In genomic region chr10:95260420-95260819, GRCm38 (mm10) we compare ENCODE assay signal across 15 mouse cellular contexts.
DNase-seq lines count a peak whose midpoint lies in the region; ATAC-seq lines count a peak whose summit lies in the region.
"Had no signal": no experiment of that assay in that cellular context is flagged by ENCODE, and none has a peak within 500 bp of the region (broad histone marks: within the 10 kb centered on the region; RNA-seq: fewer than 3 reads in every experiment).

No protein-coding gene starts in this region.

- H3K27me3 ChIP-seq in kidney, embryonic 14.5 days (ENCODE audit: control insufficient read depth, insufficient read depth, low read length): 0 out of 2 replicates have a peak, but pooled peaks cover 3% of the 10 kb centered on the region
- peaks cover 31% of the 10 kb centered on the region for H3K27me3 ChIP-seq in hindbrain, embryonic 10.5 days (ENCODE audit: insufficient read depth, poor library complexity, severe bottlenecking)
- peaks cover 7% of the 10 kb centered on the region for H3K27me3 ChIP-seq in neural tube, embryonic 15.5 days (replicated peaks)
- H3K27me3 ChIP-seq: heart, embryonic 15.5 days; intestine, embryonic 15.5 days had no signal

- no peak overlapping the region for H3K27ac ChIP-seq in kidney, embryonic 14.5 days (ENCODE audit: low read depth, low read length)
- H3K27ac ChIP-seq in hindbrain, embryonic 10.5 days: no peak overlapping the region
- no peak overlapping the region for H3K27ac ChIP-seq in neural tube, embryonic 15.5 days (replicated peaks)
- H3K27ac ChIP-seq: embryonic facial prominence, embryonic 10.5 days; forebrain, embryonic 13.5 days; heart, embryonic 15.5 days; intestine, embryonic 15.5 days; limb, embryonic 13.5 days; macrophage had no signal

- no peaks in the 10 kb centered on the region for H3K9me3 ChIP-seq in kidney, embryonic 14.5 days (ENCODE audit: control insufficient read depth, low read length)
- H3K9me3 ChIP-seq in hindbrain, embryonic 10.5 days: no peaks in the 10 kb centered on the region
- H3K9me3 ChIP-seq in neural tube, embryonic 15.5 days (replicated peaks): no peaks in the 10 kb centered on the region
- H3K9me3 ChIP-seq: embryonic facial prominence, embryonic 10.5 days; forebrain, embryonic 13.5 days; heart, embryonic 15.5 days; intestine, embryonic 15.5 days; limb, embryonic 13.5 days had no signal

- H3K4me3 ChIP-seq in kidney, embryonic 14.5 days (ENCODE audit: low read length): no peak overlapping the region
- H3K4me3 ChIP-seq in hindbrain, embryonic 10.5 days: no peak overlapping the region
- H3K4me3 ChIP-seq in neural tube, embryonic 15.5 days (replicated peaks): no peak overlapping the region
- H3K4me3 ChIP-seq: embryonic facial prominence, embryonic 10.5 days; forebrain, embryonic 13.5 days; heart, embryonic 15.5 days; intestine, embryonic 15.5 days; limb, embryonic 13.5 days had no signal

- no peaks in the 10 kb centered on the region for H3K36me3 ChIP-seq in kidney, embryonic 14.5 days (ENCODE audit: control insufficient read depth, insufficient read depth, low read length)
- no peaks in the 10 kb centered on the region for H3K36me3 ChIP-seq in hindbrain, embryonic 10.5 days
- H3K36me3 ChIP-seq in neural tube, embryonic 15.5 days: no peaks in the 10 kb centered on the region
- H3K36me3 ChIP-seq: embryonic facial prominence, embryonic 10.5 days; heart, embryonic 15.5 days; intestine, embryonic 15.5 days; limb, embryonic 13.5 days had no signal

- 70% methylated on average over 3 of the region's 3 CpGs for WGBS in kidney, embryonic 14.5 days
- 82% methylated on average over 3 of the region's 3 CpGs for WGBS in hindbrain, embryonic 10.5 days
- WGBS in neural tube, embryonic 15.5 days: 85% methylated on average over 3 of the region's 3 CpGs

- H3K4me2 ChIP-seq in kidney, embryonic 14.5 days (replicated peaks; ENCODE audit: low read depth, low read length): no peak overlapping the region
- no peak overlapping the region for H3K4me2 ChIP-seq in neural tube, embryonic 15.5 days
- H3K4me2 ChIP-seq: forebrain, embryonic 13.5 days; heart, embryonic 15.5 days; intestine, embryonic 15.5 days; limb, embryonic 13.5 days had no signal

- no peak overlapping the region for H3K9ac ChIP-seq in kidney, embryonic 14.5 days (ENCODE audit: low read depth, low read length)
- H3K9ac ChIP-seq in neural tube, embryonic 15.5 days (replicated peaks): no peak overlapping the region
- H3K9ac ChIP-seq: forebrain, embryonic 13.5 days; heart, embryonic 15.5 days; intestine, embryonic 15.5 days; limb, embryonic 13.5 days had no signal

- DNase-seq in kidney, adult 11 months: peak; percentile 74
- peak; percentile 91 for DNase-seq in adipocyte (ENCODE audit: low spot score)
- DNase-seq in gastrocnemius, postnatal 14 days: peak; percentile 71
- peak; percentile 74 for DNase-seq in kidney, adult 9 months
- DNase-seq in hindbrain, embryonic 10.5 days (ENCODE audit: low spot score): no peak
- DNase-seq: cerebellum, adult 11 months had no signal

- no peak for ATAC-seq in kidney, embryonic 14.5 days (ENCODE audit: low FRiP score, low TSS enrichment)
- ATAC-seq in neural tube, embryonic 15.5 days (ENCODE audit: low FRiP score): no peak
- no peak for ATAC-seq in megakaryocyte, adult 5-6 weeks (ENCODE audit: poor library complexity, severe bottlenecking)
- ATAC-seq: forebrain, embryonic 13.5 days; intestine, embryonic 15.5 days had no signal

- no peaks in the 10 kb centered on the region for H3K4me1 ChIP-seq in kidney, embryonic 14.5 days (ENCODE audit: control insufficient read depth, insufficient read depth, low read length)
- H3K4me1 ChIP-seq in hindbrain, embryonic 10.5 days (replicated peaks): peaks cover 57% of the 10 kb centered on the region
- peaks cover 29% of the 10 kb centered on the region for H3K4me1 ChIP-seq in neural tube, embryonic 15.5 days

- intact Hi-C loops in gastrocnemius, postnatal 14 days (cut with DNase I; ENCODE audit: low total_unique reads): no loop called here
